Mouse (Mus musculus) spleen, postnatal 4 days (tissue): ENCODE results near the gene Ppm1g.
"Not testable (repeated sequence)": the region's sequence is repeated elsewhere in the genome, so short reads cannot be mapped to it uniquely, and the experiment has no call there.

Source experiments
- DNase-seq, 2 experiments: peaks; one replicate each; pipeline ENCODE4 v3.0.0; 2022; ENCODE audit warnings: low spot score in 2 of 2

Ppm1g gene

DNA sequence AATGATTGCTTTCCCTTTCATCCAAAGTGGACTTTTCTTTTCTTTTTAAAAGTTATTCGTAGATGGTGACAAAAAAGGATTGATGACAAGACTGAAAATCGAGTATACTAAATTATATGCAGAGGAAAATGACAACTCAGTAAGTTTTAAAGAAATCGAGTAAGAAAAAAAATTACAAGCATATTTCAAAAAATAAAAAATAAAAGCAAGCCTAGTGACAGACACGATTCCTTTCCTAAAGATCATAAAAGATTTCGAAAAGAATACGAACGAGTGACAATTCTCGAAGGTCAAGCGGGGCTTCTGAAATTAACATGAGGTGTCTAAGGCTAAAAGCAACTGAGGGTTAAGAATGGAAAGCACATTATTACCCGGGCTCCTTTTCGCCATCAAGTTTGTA, 1.0 kb downstream of the Ppm1g start:
- no peak for DNase-seq

- DNase-seq, result no peak
Measured at GRCm38 (mm10) chr5:31219070-31219469, 1.4 kb downstream of the Ppm1g start.

GRCm38 (mm10) chr5:31218294-31218693, 2.2 kb downstream of the Ppm1g start:
- peak in 1 of 2 experiments; percentile 59 for DNase-seq

DNA sequence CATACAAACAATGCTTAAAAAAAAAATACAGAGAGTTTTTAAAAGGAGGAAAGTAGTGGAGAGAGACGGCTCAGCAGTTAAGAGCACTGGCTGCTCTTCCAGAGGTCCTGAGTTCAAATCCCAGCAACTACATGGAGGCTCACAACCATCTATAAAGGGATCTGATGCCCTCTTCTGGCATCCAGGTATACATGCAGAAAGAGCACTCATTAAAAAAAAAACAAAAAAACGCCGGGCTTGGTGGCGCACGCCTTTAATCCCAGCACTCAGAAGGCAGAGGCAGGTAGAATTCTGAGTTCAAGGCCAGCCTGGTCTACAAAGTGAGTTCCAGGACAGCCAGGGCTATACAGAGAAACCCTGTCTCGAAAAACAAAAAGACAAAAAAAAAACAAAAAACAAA, 3.9 kb downstream of the Ppm1g start:
- not testable (repeated sequence) for DNase-seq

DNA sequence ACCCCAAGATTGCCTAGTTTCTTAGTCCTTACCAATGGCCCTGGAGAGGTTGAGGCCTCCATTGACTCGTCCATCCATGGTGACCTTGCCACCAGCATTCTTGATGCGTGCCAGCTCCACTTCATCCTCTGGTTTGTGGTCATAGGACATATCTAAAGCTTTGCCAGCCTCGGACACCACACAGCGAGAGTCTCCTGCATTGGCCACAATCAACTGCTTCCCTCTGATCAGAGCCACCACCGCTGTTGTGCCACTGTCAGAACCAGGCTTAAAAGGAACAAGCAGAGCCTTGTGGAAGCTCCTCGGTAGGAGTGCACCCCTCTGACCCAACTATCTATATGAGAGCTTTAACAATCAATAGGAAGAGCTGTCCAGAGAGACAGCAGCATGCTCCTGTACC, 16.1 kb downstream of the Ppm1g start:
- DNase-seq, result no peak

DNA sequence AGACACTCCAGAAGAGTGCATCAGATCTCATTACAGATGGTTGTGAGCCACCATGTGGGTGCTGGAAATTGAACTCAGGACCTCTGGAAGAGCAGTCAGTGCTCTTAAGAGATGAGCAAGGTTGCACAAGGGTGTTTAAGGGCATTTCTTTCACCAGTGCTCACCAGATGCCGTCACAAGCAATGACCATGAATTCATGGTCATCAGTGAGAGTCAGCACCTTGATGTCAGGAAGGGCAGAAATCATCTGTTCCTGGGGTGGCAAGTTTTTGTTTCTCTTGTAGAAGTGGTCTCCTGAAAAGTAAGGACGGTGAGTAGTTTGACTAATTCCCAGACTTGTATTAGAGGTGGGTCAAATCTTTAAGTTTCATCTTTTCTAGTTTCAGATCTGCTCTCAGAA, 16.6 kb downstream of the Ppm1g start:
- no peak for DNase-seq

DNA sequence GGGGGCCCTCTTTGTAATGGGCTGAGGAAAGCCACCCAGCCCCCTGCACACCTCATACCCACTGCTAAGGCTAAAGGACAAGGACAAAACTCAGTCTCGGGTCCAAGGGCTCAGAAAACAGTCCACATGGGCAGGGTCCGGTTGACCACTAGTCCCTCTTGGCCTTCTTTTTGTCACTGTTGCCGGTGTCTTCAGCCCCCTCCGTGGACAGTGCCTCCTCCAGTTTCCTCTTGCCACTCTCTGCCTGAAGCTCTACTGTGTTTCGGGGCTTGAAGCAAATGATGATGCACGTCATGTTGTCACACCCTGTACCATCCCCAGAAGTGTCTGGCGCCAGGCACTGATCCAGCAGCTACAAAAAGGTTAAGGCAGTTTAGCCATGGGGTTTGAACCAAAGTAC, 17.6 kb downstream of the Ppm1g start:
- DNase-seq, result no peak

- peak; percentile 93 to 94 for DNase-seq
Measured at GRCm38 (mm10) chr5:31201742-31202590, 18.5 kb downstream of the Ppm1g start, which contains the start of gene Zfp513. Gene Zfp513, minus strand, starts transcription at chr5:31202303.

GRCm38 (mm10) chr5:31201042-31201741, 19.3 kb downstream of the Ppm1g start:
- DNase-seq, result no peak

GRCm38 (mm10) chr5:31200327-31200768, 20.1 kb downstream of the Ppm1g start:
- DNase-seq, result peak in 1 of 2 experiments; percentile 71

GRCm38 (mm10) chr5:31199893-31200292, 20.6 kb downstream of the Ppm1g start:
- DNase-seq, result peak in 1 of 2 experiments; percentile 66

- peak in 1 of 2 experiments; percentile 62 for DNase-seq
Measured at GRCm38 (mm10) chr5:31199321-31199892, 21.1 kb downstream of the Ppm1g start.

- no peak for DNase-seq
Measured at GRCm38 (mm10) chr5:31198616-31199320, 21.7 kb downstream of the Ppm1g start.

DNA sequence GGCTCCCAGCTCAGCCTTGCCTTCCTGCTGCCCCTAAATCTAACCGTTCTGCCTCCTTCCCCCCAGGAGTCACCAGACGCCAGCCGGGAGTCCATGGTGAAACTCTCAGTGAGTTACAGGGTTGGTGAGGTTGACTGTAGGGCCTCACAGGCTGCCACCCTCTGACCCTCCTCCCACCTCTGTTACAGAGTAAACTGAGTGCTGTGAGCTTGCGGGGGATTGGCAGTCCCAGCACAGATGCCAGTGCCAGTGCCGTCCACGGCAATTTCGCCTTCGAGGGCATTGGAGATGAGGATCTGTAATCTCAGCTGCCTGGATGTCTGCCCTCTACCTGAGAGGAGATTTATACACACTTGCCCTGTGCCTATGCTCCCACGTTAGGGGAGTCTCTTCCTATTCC, 22.3 kb downstream of the Ppm1g start:
- DNase-seq, result no peak

DNA sequence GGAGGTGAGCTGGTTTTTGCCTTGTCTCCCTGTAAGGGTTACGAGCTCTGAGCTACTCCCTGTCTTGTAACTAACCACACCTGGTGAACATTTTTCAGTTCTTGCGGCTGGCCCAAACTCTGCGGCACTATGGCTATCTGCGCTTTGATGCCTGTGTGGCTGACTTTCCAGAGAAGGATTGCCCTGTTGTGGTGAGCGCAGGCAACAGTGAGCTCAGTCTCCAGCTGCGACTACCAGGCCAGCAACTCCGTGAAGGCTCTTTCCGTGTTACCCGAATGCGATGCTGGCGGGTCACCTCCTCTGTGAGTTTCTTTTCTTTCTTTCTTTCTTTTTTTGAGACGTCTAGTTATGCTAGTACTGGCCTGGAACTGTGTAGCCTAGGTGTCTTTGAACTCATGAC, 23.4 kb downstream of the Ppm1g start:
- no peak for DNase-seq

DNA sequence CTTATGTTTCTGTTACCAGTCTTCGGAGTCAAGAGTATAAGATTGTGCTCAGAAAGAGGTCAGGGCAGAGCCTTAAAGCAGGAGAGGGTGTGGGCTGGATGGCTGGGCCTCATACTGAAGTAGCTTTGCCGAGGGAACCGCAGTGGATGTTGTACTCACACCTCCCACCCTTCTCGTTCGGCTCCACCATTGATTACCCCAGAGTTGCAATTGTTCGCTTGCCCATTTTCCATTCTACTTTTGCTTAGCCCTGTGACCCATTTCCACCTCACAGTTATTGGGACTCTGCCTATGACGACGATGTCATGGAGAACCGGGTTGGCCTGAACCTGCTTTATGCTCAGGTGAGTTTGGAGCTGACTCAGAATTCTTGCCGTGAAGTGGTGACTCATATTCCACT, 24.3 kb downstream of the Ppm1g start:
- no peak for DNase-seq

GRCm38 (mm10) chr5:31195671-31196070, 24.8 kb downstream of the Ppm1g start:
- no peak for DNase-seq

GRCm38 (mm10) chr5:31194486-31195485, 25.7 kb downstream of the Ppm1g start:
- DNase-seq, result no peak

DNA sequence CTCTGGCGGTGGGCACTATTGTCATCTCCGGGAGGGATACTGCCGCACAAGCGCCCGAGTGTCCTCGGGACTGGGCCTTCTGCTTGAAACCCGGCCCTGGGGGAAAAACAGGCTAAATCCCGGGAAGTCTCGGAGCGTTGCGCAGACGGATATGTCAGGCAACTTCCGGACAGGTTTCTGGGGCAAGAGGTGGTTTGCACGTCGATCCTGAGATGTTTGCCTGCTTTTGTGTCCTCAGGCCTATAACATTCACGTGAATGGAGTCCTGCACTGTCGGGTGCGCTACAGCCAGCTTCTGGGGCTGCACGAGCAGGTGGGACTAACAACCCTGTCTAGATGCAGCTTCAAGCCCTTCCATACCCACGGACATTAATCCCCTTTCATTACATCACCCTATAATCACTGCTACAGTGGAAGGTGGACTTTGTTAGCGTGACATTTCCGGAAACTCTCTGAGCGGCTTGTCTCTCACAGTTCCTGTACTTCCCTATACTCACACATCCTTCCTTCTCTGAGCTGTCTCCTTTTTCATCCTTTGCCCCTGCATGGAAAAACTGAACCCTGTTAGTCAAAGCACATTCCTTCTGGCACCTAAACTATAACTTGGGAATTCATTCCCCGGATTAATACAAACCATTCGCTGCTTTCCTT, 26.7 kb downstream of the Ppm1g start:
- DNase-seq, result no peak
